Mouse (Mus musculus) thymus, adult 2 months (tissue): ENCODE results near the gene Gatd1.

Experiments used
- CTCF ChIP-seq: fragments of 200-500 bp; IDR thresholded peaks from 2 replicates; pipeline ENCODE4 v1.5.1; 2012; ENCODE audit warnings: mild to moderate bottlenecking, control low read depth, low read length, moderate library complexity, borderline replicate concordance; ENCODE audit not compliant: control insufficient read depth, poor library complexity, insufficient read depth; ENCODE audit errors: extremely low read depth
- POLR2A ChIP-seq: fragments of 200-500 bp; IDR thresholded peaks from 2 replicates; pipeline ENCODE4 v1.6.1; 2012; ENCODE audit warnings: mild to moderate bottlenecking, low read length, control low read depth, moderate library complexity; ENCODE audit not compliant: control insufficient read depth, poor library complexity, insufficient read depth; ENCODE audit errors: extremely low read depth

- TF ChIP-seq POLR2A (no peak), CTCF (no peak)
Measured at GRCm38 (mm10) chr7:141418970-141419369, 5.0 kb upstream of the Gatd1 start.
